Mouse (Mus musculus): ENCODE data around the gene Filip1l. TPM values are rescaled to one million over a fixed set of nuclear protein-coding genes. Genes with fewer than 3 reads are reported as not detected.

Gene Filip1l
- polyA plus RNA-seq, 1 experiment from 2014 or later = 13.0 TPM

DNA sequence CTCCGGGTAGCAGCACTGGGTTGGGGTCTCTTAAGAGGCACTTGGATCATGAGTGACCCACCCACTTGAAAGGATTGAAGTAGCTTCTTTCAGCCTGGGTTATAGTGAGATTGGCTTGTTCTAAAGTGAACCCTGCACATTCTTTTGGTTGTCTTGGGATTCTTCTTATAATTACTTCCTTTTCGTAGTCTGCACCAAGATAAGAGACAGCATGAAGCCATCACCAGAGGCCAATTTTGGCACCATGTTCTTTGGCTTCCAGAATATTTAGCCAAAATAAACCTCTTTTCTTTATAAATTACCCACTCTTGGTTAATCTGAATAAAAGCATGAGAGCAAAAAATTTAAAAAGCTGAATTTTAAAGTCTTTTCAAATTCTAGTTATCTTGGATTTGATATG lies 117.0 kb downstream of the Filip1l start:
- Histone ChIP-seq H3K27me3 (ENCODE audit: control insufficient read depth, insufficient read depth, low read length) (no peaks in the 10 kb centered on the region), H3K4me2 (ENCODE audit: low read depth) (no peak overlapping the region), H3K9me3 (ENCODE audit: control insufficient read depth, low read length) (no peaks in the 10 kb centered on the region), H3K9ac (ENCODE audit: low read length) (no peak overlapping the region), H3K4me3 (ENCODE audit: low read depth, low read length) (no peak overlapping the region), H3K27ac (ENCODE audit: low read depth, low read length) (no peak overlapping the region), H3K36me3 (ENCODE audit: control insufficient read depth, insufficient read depth, low read length) (no peaks in the 10 kb centered on the region), H3K4me1 (ENCODE audit: control insufficient read depth, insufficient read depth, low read length) (peaks cover 3% of the 10 kb centered on the region; the same call in 1 of the 2 replicates)
- WGBS = 85% methylated on average over 2 of the region's 2 CpGs
- ATAC-seq (ENCODE audit: insufficient read depth, low FRiP score, low TSS enrichment) (no peak), DNase-seq (ENCODE audit: low spot score) (no peak)

DNA sequence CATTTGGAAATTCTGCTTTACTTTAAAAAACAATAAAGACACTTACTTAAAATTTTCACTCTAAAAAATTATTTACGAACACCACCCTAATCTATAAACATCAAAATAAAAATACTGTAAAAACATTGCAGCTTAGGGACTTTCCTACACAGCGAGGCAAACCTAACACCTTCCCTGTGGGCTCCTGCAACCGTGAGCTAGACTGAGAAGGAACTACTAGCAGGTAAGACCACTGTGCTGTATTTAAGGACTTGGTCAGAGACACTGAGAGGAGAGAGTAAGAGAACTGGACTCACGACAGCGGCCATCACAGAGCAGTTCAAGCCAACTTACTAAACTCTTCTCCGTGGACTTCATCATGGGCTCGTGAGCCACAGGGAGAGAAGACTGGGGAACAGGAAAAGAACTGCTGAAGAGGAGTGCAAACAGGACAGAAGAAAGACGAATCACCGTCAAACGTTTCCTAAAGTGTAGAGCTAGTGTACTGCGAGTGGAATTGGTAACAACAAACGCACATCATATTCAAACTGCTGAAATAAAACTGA lies 117.5 kb downstream of the Filip1l start:
- WGBS = 94% methylated on average over 12 of the region's 12 CpGs
- no peak overlapping the region for H3K4me3 ChIP-seq (ENCODE audit: low read depth, low read length)
- ATAC-seq (ENCODE audit: insufficient read depth, low FRiP score, low TSS enrichment) (no peak), DNase-seq (ENCODE audit: low spot score) (no peak)
- no peaks in the 10 kb centered on the region for H3K27me3 ChIP-seq (ENCODE audit: control insufficient read depth, insufficient read depth, low read length)
- H3K4me1 ChIP-seq (ENCODE audit: control insufficient read depth, insufficient read depth, low read length) = peaks cover 3% of the 10 kb centered on the region; the same call in 1 of the 2 replicates
- no peaks in the 10 kb centered on the region for H3K36me3 ChIP-seq (ENCODE audit: control insufficient read depth, insufficient read depth, low read length)
- no peaks in the 10 kb centered on the region for H3K9me3 ChIP-seq (ENCODE audit: control insufficient read depth, low read length)
- no peak overlapping the region for H3K27ac ChIP-seq (ENCODE audit: low read depth, low read length)
- H3K4me2 ChIP-seq (ENCODE audit: low read depth) = no peak overlapping the region
- H3K9ac ChIP-seq (ENCODE audit: low read length) = no peak overlapping the region

- Histone ChIP-seq H3K4me3 (ENCODE audit: low read depth, low read length) (no peak overlapping the region), H3K9ac (ENCODE audit: low read length) (no peak overlapping the region), H3K27me3 (ENCODE audit: control insufficient read depth, insufficient read depth, low read length) (no peaks in the 10 kb centered on the region), H3K27ac (ENCODE audit: low read depth, low read length) (no peak overlapping the region), H3K4me2 (ENCODE audit: low read depth) (no peak overlapping the region), H3K9me3 (ENCODE audit: control insufficient read depth, low read length) (no peaks in the 10 kb centered on the region), H3K4me1 (ENCODE audit: control insufficient read depth, insufficient read depth, low read length) (peaks cover 3% of the 10 kb centered on the region; the same call in 1 of the 2 replicates), H3K36me3 (ENCODE audit: control insufficient read depth, insufficient read depth, low read length) (no peaks in the 10 kb centered on the region)
- ATAC-seq (ENCODE audit: insufficient read depth, low FRiP score, low TSS enrichment) = no peak
- DNase-seq (ENCODE audit: low spot score) = no peak
These were observed 118.2 kb downstream of the Filip1l start for GRCm38 (mm10) chr16:57471071-57471470.

DNA sequence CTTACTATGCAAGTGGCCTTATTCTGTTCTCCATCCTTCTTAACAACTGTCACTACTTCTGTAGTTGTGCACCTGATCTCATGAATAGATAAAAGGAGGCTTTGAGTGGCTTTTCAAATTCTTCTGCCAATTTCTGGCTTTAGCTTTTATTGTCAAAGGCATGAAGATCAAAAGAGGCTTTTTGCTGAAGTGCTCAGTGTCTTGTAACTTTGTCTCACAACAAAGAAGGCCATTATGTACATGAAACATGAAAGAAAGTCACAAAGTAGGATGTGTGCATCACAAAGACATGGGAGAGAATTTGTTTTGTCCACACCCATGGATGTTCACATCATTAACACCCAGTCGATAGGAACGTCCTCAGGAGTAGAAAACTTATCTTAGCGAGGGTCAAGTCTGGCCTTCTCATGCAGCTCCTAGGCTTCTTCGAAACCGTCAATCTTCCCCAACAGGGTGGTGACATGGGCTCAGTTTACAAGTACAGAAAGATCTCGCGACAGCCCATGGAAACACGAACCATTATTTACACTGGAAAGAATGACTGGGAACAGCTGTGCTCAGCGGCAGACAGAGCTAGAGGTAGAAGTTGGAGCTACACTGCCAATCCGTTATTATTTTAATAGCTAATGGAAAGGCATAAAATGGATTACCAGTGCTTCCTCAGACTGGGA lies 120.7 kb downstream of the Filip1l start:
- 27% methylated on average over 10 of the region's 10 CpGs for WGBS
- no peak for ATAC-seq (ENCODE audit: insufficient read depth, low FRiP score, low TSS enrichment)

DNA sequence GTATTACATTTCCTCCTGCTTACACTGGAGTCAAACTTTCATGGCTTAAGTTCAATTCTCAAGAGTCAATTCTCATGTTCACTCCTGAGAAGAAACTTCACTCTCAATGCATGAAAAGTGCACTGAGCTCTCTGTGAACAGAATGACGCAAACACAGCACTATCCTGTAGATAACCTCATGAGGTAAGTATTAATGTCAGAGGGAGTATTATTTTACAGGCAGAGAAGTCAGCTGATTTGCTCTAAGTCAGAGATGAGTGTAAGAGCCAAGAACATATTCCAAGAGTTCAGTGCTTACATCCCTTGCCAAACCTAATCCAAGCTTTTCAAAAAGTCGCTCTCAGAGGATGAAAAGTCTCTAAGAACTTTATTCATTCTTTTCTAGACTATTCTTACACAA lies 125.6 kb downstream of the Filip1l start:
- no peaks in the 10 kb centered on the region for H3K27me3 ChIP-seq (ENCODE audit: control insufficient read depth, insufficient read depth, low read length)
- WGBS = 91% methylated on average over 2 of the region's 2 CpGs
- H3K36me3 ChIP-seq (ENCODE audit: control insufficient read depth, insufficient read depth, low read length) = no peaks in the 10 kb centered on the region
- H3K4me1 ChIP-seq (ENCODE audit: control insufficient read depth, insufficient read depth, low read length) = peaks cover 3% of the 10 kb centered on the region; the same call in 1 of the 2 replicates
- H3K9ac ChIP-seq (ENCODE audit: low read length) = no peak overlapping the region
- no peak overlapping the region for H3K4me3 ChIP-seq (ENCODE audit: low read depth, low read length)
- DNase-seq (ENCODE audit: low spot score) (no peak), ATAC-seq (ENCODE audit: insufficient read depth, low FRiP score, low TSS enrichment) (no peak)
- no peak overlapping the region for H3K4me2 ChIP-seq (ENCODE audit: low read depth)
- no peaks in the 10 kb centered on the region for H3K9me3 ChIP-seq (ENCODE audit: control insufficient read depth, low read length)
- no peak overlapping the region for H3K27ac ChIP-seq (ENCODE audit: low read depth, low read length)

More for the DNA sequence above, 120.7 kb downstream of the Filip1l start:
- Histone ChIP-seq H3K9me3 (ENCODE audit: control insufficient read depth, low read length) (no peaks in the 10 kb centered on the region), H3K4me3 (ENCODE audit: low read depth, low read length) (no peak overlapping the region), H3K4me2 (ENCODE audit: low read depth) (no peak overlapping the region), H3K9ac (ENCODE audit: low read length) (no peak overlapping the region), H3K4me1 (ENCODE audit: control insufficient read depth, insufficient read depth, low read length) (peaks cover 3% of the 10 kb centered on the region; the same call in 1 of the 2 replicates), H3K36me3 (ENCODE audit: control insufficient read depth, insufficient read depth, low read length) (no peaks in the 10 kb centered on the region), H3K27ac (ENCODE audit: low read depth, low read length) (no peak overlapping the region), H3K27me3 (ENCODE audit: control insufficient read depth, insufficient read depth, low read length) (no peaks in the 10 kb centered on the region)
- DNase-seq (ENCODE audit: low spot score) = peak; percentile 38

DNA sequence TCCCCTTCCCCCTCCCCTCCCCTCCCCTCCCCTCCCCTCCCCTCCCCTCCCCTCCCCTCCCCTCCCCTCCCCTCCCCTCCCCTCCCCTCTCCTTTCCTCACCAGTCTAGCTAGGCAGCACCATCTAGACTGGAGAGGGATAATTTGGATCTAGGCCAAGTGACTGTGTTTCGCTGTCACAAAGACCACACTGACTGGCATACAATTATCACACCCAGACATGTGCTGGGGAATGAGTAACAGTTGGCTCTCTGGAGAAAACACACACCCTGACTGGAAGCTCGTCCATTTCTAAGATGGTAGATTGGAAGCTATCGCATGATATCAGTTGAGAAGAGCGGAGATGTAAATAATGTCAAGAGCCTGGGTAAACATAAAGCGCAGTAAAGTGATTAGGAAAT lies 126.9 kb downstream of the Filip1l start:
- Histone ChIP-seq H3K27me3 (ENCODE audit: control insufficient read depth, insufficient read depth, low read length) (no peaks in the 10 kb centered on the region), H3K4me2 (ENCODE audit: low read depth) (no peak overlapping the region), H3K4me1 (ENCODE audit: control insufficient read depth, insufficient read depth, low read length) (no peaks in the 10 kb centered on the region), H3K36me3 (ENCODE audit: control insufficient read depth, insufficient read depth, low read length) (no peaks in the 10 kb centered on the region), H3K27ac (ENCODE audit: low read depth, low read length) (no peak overlapping the region), H3K4me3 (ENCODE audit: low read depth, low read length) (no peak overlapping the region), H3K9me3 (ENCODE audit: control insufficient read depth, low read length) (no peaks in the 10 kb centered on the region), H3K9ac (ENCODE audit: low read length) (no peak overlapping the region)
- ATAC-seq (ENCODE audit: insufficient read depth, low FRiP score, low TSS enrichment) (no peak), DNase-seq (ENCODE audit: low spot score) (no peak)
- 82% methylated on average over 5 of the region's 5 CpGs for WGBS

- no peaks in the 10 kb centered on the region for H3K9me3 ChIP-seq (ENCODE audit: control insufficient read depth, low read length)
- no peak for ATAC-seq (ENCODE audit: insufficient read depth, low FRiP score, low TSS enrichment)
- no peak overlapping the region for H3K27ac ChIP-seq (ENCODE audit: low read depth, low read length)
- no peak for DNase-seq (ENCODE audit: low spot score)
- H3K36me3 ChIP-seq (ENCODE audit: control insufficient read depth, insufficient read depth, low read length) = no peaks in the 10 kb centered on the region
- no peaks in the 10 kb centered on the region for H3K27me3 ChIP-seq (ENCODE audit: control insufficient read depth, insufficient read depth, low read length)
- H3K4me3 ChIP-seq (ENCODE audit: low read depth, low read length) = no peak overlapping the region
- no peaks in the 10 kb centered on the region for H3K4me1 ChIP-seq (ENCODE audit: control insufficient read depth, insufficient read depth, low read length)
- H3K9ac ChIP-seq (ENCODE audit: low read length) = no peak overlapping the region
- no peak overlapping the region for H3K4me2 ChIP-seq (ENCODE audit: low read depth)
- 59% methylated on average over 6 of the region's 6 CpGs for WGBS
These were observed 129.4 kb downstream of the Filip1l start for GRCm38 (mm10) chr16:57482264-57482663.

DNA sequence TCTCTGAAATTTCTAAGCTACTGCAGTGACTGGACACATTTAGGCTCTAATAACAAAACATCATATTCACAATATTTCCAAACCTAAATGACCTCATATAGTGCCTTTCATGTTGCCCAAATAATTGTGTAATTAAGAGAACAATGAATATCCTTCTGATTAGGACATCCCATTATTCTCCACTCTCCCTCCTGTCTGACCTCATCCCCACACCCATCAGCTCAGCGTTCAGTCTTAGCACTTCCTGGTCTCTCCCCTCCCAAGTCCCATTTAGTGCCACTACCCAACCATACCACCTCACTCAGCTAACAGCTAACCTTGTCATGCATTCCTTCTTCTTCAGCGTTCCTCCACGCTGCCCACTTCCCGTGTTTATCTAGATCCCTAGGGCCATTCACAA lies 130.0 kb downstream of the Filip1l start:
- ATAC-seq (ENCODE audit: insufficient read depth, low FRiP score, low TSS enrichment) (no peak), DNase-seq (ENCODE audit: low spot score) (no peak)
- no peak overlapping the region for H3K4me2 ChIP-seq (ENCODE audit: low read depth)
- no peak overlapping the region for H3K9ac ChIP-seq (ENCODE audit: low read length)
- H3K27me3 ChIP-seq (ENCODE audit: control insufficient read depth, insufficient read depth, low read length) = no peaks in the 10 kb centered on the region
- H3K36me3 ChIP-seq (ENCODE audit: control insufficient read depth, insufficient read depth, low read length) = no peaks in the 10 kb centered on the region
- no peaks in the 10 kb centered on the region for H3K4me1 ChIP-seq (ENCODE audit: control insufficient read depth, insufficient read depth, low read length)
- H3K4me3 ChIP-seq (ENCODE audit: low read depth, low read length) = no peak overlapping the region
- H3K27ac ChIP-seq (ENCODE audit: low read depth, low read length) = no peak overlapping the region
- 68% methylated on average over 4 of the region's 4 CpGs for WGBS
- H3K9me3 ChIP-seq (ENCODE audit: control insufficient read depth, low read length) = no peaks in the 10 kb centered on the region

DNA sequence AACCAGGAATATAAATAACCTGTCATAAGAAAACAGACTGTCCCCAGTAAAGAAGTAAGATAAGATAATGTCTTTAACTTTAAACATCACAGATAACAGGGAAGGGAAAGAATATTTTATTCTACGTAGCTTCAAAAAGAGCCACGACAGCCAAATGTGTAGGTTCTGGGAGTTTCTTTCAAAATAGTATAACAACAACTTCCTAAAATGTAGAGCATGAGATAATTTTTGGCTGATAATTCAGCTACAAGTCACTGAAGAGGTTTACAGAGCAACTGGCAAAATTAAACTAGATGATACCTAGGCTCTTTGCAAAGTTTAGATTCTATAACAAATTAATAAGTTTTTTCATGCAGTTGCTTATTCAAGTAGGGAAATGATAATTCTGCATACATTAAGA lies 130.6 kb downstream of the Filip1l start:
- no peaks in the 10 kb centered on the region for H3K27me3 ChIP-seq (ENCODE audit: control insufficient read depth, insufficient read depth, low read length)
- H3K9ac ChIP-seq (ENCODE audit: low read length) = no peak overlapping the region
- H3K36me3 ChIP-seq (ENCODE audit: control insufficient read depth, insufficient read depth, low read length) = no peaks in the 10 kb centered on the region
- H3K4me2 ChIP-seq (ENCODE audit: low read depth) = no peak overlapping the region
- no peak for ATAC-seq (ENCODE audit: insufficient read depth, low FRiP score, low TSS enrichment)
- no peak for DNase-seq (ENCODE audit: low spot score)
- no peaks in the 10 kb centered on the region for H3K4me1 ChIP-seq (ENCODE audit: control insufficient read depth, insufficient read depth, low read length)
- no peak overlapping the region for H3K4me3 ChIP-seq (ENCODE audit: low read depth, low read length)
- no peaks in the 10 kb centered on the region for H3K9me3 ChIP-seq (ENCODE audit: control insufficient read depth, low read length)
- H3K27ac ChIP-seq (ENCODE audit: low read depth, low read length) = no peak overlapping the region
- 91% methylated on average over 2 of the region's 2 CpGs for WGBS

Data from neural tube, embryonic 11.5 days (tissue).